Mouse (Mus musculus) testis, adult 2 months (tissue): ENCODE measurements around the gene Mrgprh. TPM values are rescaled to one million over a fixed set of nuclear protein-coding genes. Genes with fewer than 3 reads are reported as not detected.
"Not testable (repeated sequence)": the region's sequence is repeated elsewhere in the genome, so short reads cannot be mapped to it uniquely, and the experiment has no call there.

Source experiments
- H3K27ac ChIP-seq: fragments of 200-500 bp; 2 replicates; pipeline ENCODE4 v1.5.1; 2012; ENCODE audit warnings: low read depth, low read length; ENCODE audit not compliant: control insufficient read depth, insufficient read depth
- H3K27me3 ChIP-seq: fragments of 200-500 bp; 2 replicates; pipeline ENCODE4 v1.6.1; 2012; ENCODE audit warnings: mild to moderate bottlenecking, low read length, moderate library complexity; ENCODE audit not compliant: control insufficient read depth, insufficient read depth
- H3K36me3 ChIP-seq: fragments of 200-500 bp; 2 replicates; pipeline ENCODE4 v1.6.1; 2012; ENCODE audit warnings: mild to moderate bottlenecking, low read length; ENCODE audit not compliant: control insufficient read depth, insufficient read depth
- H3K4me1 ChIP-seq: fragments of 200-500 bp; 2 replicates; pipeline ENCODE4 v1.6.1; 2012; ENCODE audit warnings: low read length; ENCODE audit not compliant: control insufficient read depth, insufficient read depth
- H3K4me3 ChIP-seq: fragments of 200-500 bp; 2 replicates; pipeline ENCODE4 v1.5.1; 2012; ENCODE audit warnings: low read depth, mild to moderate bottlenecking, low read length, moderate library complexity, mixed read lengths; ENCODE audit not compliant: control insufficient read depth
- CTCF ChIP-seq: fragments of 200-500 bp; IDR thresholded peaks from 2 replicates; pipeline ENCODE4 v1.5.1; 2012; ENCODE audit warnings: low read depth, mild to moderate bottlenecking, inconsistent platforms, low read length, moderate library complexity; ENCODE audit not compliant: control insufficient read depth, insufficient read depth, insufficient replicate concordance
- POLR2A ChIP-seq: fragments of 200-500 bp; IDR thresholded peaks from 2 replicates; pipeline ENCODE4 v1.6.1; 2012; ENCODE audit warnings: low read depth, mild to moderate bottlenecking, inconsistent platforms, low read length, moderate library complexity; ENCODE audit not compliant: control insufficient read depth
- polyA plus RNA-seq: library from polyadenylated mRNA; depleted of rRNA; stranded (reverse); fragments of >200 nt; gene quantifications from 2 replicates; pipeline ENCODE4 v1.2.3, GENCODE M21; 2012

The Mrgprh gene
- polyA plus RNA-seq, 1 experiment, result 0.10 TPM

DNA sequence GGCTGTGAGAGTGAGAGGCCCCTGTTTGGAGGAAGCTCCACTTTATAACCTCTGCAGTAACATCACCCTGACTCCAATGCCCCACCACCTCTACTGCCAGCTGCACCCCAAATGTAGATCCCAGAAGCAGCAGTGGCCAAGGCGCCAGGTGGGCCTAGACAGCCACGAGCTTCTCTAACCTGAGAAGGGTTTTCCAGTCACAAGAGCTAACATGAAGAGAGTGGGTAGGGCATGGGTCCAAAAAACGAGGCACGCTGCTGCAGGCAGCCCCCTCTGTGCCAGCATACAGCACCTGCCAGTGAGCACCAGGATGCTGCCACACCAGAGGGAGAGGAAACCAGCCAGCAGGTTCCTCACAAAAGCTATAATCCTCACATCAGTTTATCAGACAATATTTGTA lies 15.2 kb downstream of the Mrgprh start:
- no peaks in the 10 kb centered on the region for H3K4me1 ChIP-seq
- TF ChIP-seq POLR2A (no peak), CTCF (no peak)
- no peak overlapping the region for H3K27ac ChIP-seq
- H3K36me3 ChIP-seq, result no peaks in the 10 kb centered on the region; the same call in 1 of the 2 replicates
- no peak overlapping the region for H3K4me3 ChIP-seq
- no peaks in the 10 kb centered on the region for H3K27me3 ChIP-seq

DNA sequence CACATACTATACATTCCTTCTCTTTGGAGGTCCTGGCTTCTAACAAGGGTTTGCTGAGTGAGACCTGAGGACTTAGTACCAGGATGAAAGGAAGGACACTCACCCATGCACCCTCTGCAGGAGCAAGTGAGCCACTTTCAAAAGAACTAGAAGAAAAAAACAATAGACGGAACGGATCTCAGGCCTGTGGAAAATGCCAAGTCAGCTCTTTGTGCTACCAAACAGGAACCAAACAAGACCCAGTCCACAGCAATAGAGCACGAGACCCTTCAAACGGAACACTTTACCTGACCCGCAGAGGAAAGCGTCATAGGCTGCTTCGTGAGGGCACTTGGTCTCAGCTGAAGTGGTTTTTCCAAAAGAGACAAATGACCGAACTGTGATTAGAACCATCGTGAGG lies 16.2 kb downstream of the Mrgprh start:
- H3K4me1 ChIP-seq, result no peaks in the 10 kb centered on the region
- H3K27ac ChIP-seq, result no peak overlapping the region
- no peaks in the 10 kb centered on the region; the same call in 1 of the 2 replicates for H3K36me3 ChIP-seq
- TF ChIP-seq CTCF (no peak), POLR2A (no peak)
- H3K4me3 ChIP-seq, result no peak overlapping the region
- H3K27me3 ChIP-seq, result no peaks in the 10 kb centered on the region

DNA sequence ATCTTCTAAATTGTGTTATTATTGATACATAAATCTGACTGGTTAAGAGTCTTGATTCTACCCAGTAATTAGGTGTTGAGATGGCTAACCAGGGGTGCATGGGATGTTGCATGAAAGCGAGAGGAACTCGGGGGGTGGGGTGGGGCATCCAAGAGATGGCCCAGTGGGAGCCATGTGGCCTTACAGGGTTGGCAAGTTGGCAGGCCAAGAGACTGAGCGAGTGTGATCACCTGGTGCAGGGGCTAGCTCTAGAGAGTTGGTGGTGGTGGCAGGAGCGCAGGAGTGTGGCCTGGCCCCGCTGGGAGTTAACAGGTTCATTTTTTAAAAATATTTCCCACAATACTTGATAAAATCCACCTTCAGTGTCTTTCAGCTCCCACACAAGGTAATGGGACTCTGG lies 21.8 kb downstream of the Mrgprh start:
- Histone ChIP-seq H3K36me3 (no peaks in the 10 kb centered on the region; the same call in 1 of the 2 replicates), H3K4me1 (no peaks in the 10 kb centered on the region), H3K27ac (no peak overlapping the region), H3K27me3 (no peaks in the 10 kb centered on the region), H3K4me3 (no peak overlapping the region)
- no peak for TF ChIP-seq CTCF
- TF ChIP-seq POLR2A, result no peak

DNA sequence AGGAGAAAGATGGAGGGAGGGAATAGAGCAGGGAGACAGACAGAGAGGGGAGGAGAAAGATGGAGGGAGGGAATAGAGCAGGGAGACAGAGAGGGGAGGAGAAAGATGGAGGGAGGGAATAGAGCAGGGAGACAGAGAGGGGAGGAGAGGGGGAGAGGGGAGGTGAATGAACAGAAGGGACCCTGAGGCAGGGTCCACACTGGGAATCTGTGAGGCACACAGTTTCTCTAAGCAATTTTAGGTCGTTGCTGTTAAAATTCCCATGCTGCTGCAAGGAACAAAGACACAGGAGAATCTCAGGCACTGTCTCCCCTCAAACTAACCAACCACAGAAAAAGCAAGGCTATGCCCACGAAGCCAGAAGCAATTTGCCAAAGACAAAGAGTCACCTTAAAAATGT lies 22.8 kb downstream of the Mrgprh start:
- not testable (repeated sequence) for H3K4me3 ChIP-seq, H3K27me3 ChIP-seq, H3K27ac ChIP-seq, H3K36me3 ChIP-seq, H3K4me1 ChIP-seq

DNA sequence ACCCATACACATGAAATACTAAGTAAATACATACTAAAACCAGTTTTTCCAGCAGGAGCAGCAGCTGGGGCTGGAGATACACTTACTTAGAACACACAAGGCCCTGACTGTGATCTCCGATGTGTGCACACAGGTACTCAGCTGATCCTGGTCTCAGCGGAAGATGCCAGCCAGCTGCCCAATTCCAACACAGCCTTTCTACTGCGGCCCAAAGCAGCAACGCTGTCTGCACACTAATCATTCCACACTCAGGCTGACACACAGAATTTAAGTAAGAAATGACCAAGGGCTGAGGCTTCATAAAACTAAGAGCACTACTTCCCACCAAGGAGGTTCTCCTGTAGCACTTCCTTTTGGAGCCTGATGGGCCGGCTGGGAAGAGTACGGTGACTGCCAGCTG lies 26.5 kb downstream of the Mrgprh start:
- Histone ChIP-seq H3K27ac (no peak overlapping the region), H3K4me1 (no peaks in the 10 kb centered on the region), H3K36me3 (no peaks in the 10 kb centered on the region; the same call in 1 of the 2 replicates), H3K27me3 (no peaks in the 10 kb centered on the region), H3K4me3 (no peak overlapping the region)
- TF ChIP-seq POLR2A (no peak), CTCF (no peak)

DNA sequence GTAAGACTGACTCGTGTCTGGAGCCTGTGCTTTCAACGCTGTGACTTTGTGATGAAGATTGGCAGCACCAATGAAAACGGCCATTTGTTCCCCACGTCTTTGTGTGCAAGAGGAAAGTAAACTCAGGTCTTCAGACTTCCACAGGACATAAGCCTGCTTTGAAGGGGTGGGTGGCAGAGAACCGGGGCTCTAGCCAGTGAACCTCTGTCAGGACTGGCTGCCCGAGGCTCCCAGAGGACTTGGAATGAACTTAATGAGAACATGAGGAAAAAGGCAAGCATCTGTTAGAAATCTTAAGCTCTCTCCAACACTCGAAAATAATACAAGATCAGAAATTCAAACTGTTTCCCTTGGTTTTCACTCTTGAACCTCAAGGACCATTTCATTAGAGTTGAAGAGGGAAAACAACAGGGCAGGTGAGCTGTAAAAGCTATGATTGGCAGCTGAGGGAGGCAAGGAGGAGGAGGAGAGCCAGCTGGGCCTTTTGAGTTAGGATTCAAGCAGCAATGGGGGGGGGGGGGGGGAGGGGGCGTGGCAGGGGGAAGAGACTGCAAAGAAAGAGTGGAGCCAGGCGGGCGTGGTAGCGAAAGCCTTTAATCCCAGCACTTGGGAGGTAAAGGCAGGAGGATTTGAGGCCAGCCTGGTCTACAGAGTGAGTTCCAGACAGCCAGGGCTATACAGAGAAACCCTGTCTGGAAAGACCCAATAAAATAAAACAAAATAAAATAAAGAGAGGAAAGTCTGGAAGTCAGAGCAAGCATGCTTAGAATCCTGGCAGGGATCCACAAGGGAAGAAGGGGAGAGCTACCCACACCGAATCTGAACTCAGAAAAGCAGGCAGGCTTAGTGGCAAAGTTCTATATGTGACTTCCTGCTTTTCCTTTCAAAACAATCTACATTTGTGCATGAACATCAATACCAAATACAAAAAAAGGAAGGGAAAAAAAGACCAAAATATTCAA lies 27.8 kb downstream of the Mrgprh start:
- Histone ChIP-seq H3K4me1 (no peaks in the 10 kb centered on the region), H3K27ac (no peak overlapping the region), H3K4me3 (no peak overlapping the region), H3K36me3 (no peaks in the 10 kb centered on the region; the same call in 1 of the 2 replicates), H3K27me3 (no peaks in the 10 kb centered on the region)
- TF ChIP-seq POLR2A, result no peak
- TF ChIP-seq CTCF, result no peak

DNA sequence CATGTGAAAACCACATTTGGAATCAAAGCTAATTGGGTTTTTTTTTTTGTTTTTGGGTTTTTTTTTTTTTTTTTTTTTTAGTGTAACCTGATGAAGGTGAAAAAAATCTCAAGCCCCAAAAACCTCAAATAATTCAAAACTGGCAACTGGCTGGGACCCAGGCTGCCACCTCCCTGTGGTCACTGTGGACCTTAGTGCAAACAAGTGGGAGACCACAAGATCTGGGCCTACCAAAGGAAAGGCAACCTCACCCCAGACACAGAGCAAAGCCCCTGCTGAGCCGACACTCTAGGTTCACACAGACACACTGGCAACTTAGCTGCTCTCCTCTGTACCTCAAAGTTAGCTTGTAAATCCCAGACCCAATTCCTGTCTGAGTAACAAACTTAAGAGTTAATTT lies 28.5 kb downstream of the Mrgprh start:
- no peaks in the 10 kb centered on the region for H3K27me3 ChIP-seq
- no peaks in the 10 kb centered on the region for H3K36me3 ChIP-seq
- H3K27ac ChIP-seq, result no peak overlapping the region
- no peaks in the 10 kb centered on the region for H3K4me1 ChIP-seq
- TF ChIP-seq CTCF (no peak), POLR2A (no peak)
- H3K4me3 ChIP-seq, result no peak overlapping the region

DNA sequence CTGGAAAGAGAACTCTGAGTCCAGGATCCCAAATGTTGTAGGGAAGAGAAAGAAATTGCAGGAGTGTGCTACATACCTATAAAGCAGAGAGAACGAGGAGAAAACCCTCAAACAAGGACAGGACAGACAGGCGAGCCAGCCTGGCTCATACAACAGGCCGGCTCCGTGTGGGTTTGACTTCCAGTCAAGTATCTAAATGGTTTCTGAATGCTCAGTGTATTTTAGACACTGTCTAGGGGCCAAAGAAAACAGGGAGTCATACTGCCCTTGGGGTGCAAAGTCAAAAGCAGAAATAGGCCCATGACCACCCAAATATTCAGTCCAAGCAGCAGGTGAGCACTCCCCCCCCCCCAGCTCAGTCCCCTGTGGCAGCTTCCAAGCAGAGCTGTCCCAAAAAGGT lies 30.0 kb downstream of the Mrgprh start:
- Histone ChIP-seq H3K36me3 (no peaks in the 10 kb centered on the region), H3K27me3 (no peaks in the 10 kb centered on the region), H3K4me3 (no peak overlapping the region), H3K4me1 (no peaks in the 10 kb centered on the region; the same call in 1 of the 2 replicates), H3K27ac (no peak overlapping the region)
- TF ChIP-seq POLR2A (no peak), CTCF (no peak)
